Mouse (Mus musculus) limb, embryonic 10.5 days (tissue): Measurements from ENCODE around the gene Ank3. TPM values are rescaled to one million over a fixed set of nuclear protein-coding genes. Genes with fewer than 3 reads are reported as not detected.
A peak's percentile ranks its signal among the peaks of the same experiment; 100 is the strongest.

Experiments
- DNase-seq: peaks from one replicate; pipeline ENCODE4 v3.0.0-alpha.2; 2017; ENCODE audit warnings: low spot score
- H3K27ac ChIP-seq: fragments of 300-500 bp; sonication (generic); 2 replicates; pipeline ENCODE4 v1.5.1; 2016; ENCODE audit warnings: mild to moderate bottlenecking
- H3K27me3 ChIP-seq: fragments of 300-500 bp; sonication (generic); 2 replicates; pipeline ENCODE4 v1.6.1; 2016; ENCODE audit warnings: low read depth, mild to moderate bottlenecking; ENCODE audit not compliant: poor library complexity, severe bottlenecking
- H3K36me3 ChIP-seq: fragments of 300-500 bp; sonication (generic); 2 replicates; pipeline ENCODE4 v1.6.1; 2016; ENCODE audit warnings: mild to moderate bottlenecking, moderate library complexity
- H3K4me1 ChIP-seq: fragments of 300-500 bp; sonication (generic); 2 replicates; pipeline ENCODE4 v1.6.1; 2016
- H3K4me3 ChIP-seq: fragments of 300-500 bp; sonication (generic); 2 replicates; pipeline ENCODE4 v1.5.1; 2016; ENCODE audit warnings: mild to moderate bottlenecking, moderate library complexity
- H3K9me3 ChIP-seq: fragments of 300-500 bp; sonication (generic); replicated peaks from 2 replicates; pipeline ENCODE4 v1.6.1; 2016; ENCODE audit warnings: mild to moderate bottlenecking
- WGBS: fragments of 180-500 bp; shearing (Covaris S2); methylation state at CpG from one replicate; pipeline ENCODE4 v1.1.7; 2016; 5-methylcytosine and 5-hydroxymethylcytosine counted together
- polyA plus RNA-seq: library from polyadenylated mRNA; unstranded; fragments of >200 nt; fragmentation: Nextera tagmentation; extraction: Ambion mirVana; gene quantifications from 2 replicates; pipeline ENCODE4 v1.2.1, GENCODE M21; 2016

Gene Ank3
- polyA plus RNA-seq, 1 experiment from 2014 or later = 26.1 TPM

DNA sequence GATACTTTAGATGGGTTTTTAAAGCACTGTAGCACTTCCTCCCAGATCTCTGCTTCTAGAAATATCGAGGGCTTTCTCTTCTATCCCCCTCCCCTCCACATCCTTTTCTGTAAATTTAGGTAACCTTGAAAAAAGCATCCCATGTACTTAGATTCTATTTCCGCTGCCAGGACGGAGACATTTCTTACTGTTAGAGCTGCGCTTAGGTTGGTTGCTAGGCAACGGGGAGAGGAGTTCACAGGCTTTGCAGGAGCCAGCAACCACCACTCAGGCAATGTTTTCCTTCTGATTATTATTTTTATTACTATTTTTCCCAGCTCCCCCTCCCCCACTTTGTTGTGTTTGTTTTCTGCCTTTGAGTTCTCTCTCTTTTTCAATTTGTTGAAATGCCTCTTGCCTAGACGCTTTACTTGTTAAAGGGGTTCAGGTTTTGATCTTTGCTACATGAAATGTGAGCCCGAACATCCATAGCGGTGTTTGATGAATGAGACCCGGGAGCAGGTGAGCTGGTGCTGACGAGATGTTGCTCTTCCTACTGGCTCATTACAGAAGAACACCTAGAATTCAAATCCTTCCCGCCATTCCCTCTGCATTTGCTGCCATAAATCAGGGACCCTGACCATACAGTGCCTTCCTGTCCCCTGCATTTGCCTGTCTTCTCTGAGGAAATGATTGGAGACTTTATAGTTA is 101.7 kb downstream of the Ank3 start:
- Histone ChIP-seq H3K27me3 (no peaks in the 10 kb centered on the region), H3K27ac (no peak overlapping the region), H3K36me3 (no peaks in the 10 kb centered on the region), H3K9me3 (no peaks in the 10 kb centered on the region), H3K4me1 (peaks cover 11% of the 10 kb centered on the region), H3K4me3 (no peak overlapping the region)
- DNase-seq = no peak
- WGBS = 65% methylated on average over 11 of the region's 11 CpGs

DNA sequence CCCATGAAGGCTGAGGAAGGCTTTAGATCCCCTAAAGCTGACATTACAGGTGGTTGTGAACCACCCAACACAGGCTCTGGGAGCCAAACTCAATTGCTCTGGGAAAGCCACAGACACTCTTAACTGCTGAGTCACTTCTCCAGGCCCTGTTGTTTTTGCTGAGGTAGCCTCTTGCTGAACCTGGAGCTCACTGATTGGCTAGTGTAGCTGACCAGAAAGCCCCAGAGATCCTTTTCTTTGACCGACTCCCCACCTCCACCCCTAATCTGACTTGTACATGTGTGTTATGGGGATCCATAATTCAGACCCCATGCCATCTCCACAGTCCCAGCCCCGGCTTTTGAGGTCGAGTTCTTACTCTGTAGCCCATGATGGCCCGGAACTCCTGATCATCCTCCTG is 105.2 kb downstream of the Ank3 start:
- Histone ChIP-seq H3K36me3 (no peaks in the 10 kb centered on the region), H3K9me3 (no peaks in the 10 kb centered on the region), H3K4me1 (peaks cover 11% of the 10 kb centered on the region), H3K4me3 (no peak overlapping the region), H3K27ac (no peak overlapping the region), H3K27me3 (no peaks in the 10 kb centered on the region)
- no peak for DNase-seq
- 93% methylated on average over 4 of the region's 4 CpGs for WGBS

DNA sequence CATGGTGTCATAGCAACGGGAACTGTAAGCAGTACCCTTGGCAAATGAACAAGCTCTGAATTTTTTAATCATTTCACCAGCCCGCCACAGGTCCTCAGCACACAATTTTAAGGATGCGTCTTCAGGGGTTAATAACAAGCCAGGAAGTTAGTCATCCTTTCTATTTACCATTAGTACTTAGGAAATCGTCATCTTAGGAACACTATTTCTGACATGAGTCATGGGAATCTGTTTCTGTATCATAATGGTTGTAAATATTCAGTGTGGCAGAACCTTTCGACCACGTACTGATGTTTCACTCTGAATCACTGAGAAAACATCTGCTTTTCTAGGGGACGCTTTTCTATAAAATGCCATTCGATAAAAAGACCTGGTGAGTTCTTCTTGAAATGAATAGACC is 109.1 kb downstream of the Ank3 start:
- H3K27me3 ChIP-seq = no peaks in the 10 kb centered on the region
- 89% methylated on average over 8 of the region's 8 CpGs for WGBS
- no peaks in the 10 kb centered on the region for H3K9me3 ChIP-seq
- H3K36me3 ChIP-seq = no peaks in the 10 kb centered on the region
- H3K4me1 ChIP-seq = no peaks in the 10 kb centered on the region
- no peak overlapping the region for H3K4me3 ChIP-seq
- H3K27ac ChIP-seq = no peak overlapping the region
- DNase-seq = no peak

DNA sequence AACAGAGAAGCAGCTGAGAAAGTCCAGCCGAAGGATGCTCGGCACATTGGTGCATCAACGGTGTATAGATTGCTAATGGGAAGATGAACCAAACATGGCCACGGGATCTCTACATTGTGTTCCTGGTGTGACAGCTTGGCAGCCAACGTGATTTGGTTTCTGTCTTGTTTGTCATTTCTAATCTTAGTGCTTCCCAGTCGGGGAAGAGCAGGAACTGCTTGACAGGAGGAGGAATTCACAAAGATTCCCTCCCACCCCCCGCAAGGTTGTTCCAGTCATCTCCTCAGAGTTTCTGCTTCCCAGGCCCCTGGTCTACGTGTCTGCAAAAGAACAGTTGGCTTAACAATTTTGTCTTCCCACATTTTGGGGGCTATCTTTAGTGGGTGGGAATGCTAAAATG is 111.8 kb downstream of the Ank3 start:
- Histone ChIP-seq H3K4me3 (no peak overlapping the region), H3K9me3 (no peaks in the 10 kb centered on the region), H3K4me1 (no peaks in the 10 kb centered on the region), H3K27ac (no peak overlapping the region), H3K27me3 (no peaks in the 10 kb centered on the region), H3K36me3 (no peaks in the 10 kb centered on the region)
- WGBS = 85% methylated on average over 8 of the region's 8 CpGs
- DNase-seq = no peak

DNA sequence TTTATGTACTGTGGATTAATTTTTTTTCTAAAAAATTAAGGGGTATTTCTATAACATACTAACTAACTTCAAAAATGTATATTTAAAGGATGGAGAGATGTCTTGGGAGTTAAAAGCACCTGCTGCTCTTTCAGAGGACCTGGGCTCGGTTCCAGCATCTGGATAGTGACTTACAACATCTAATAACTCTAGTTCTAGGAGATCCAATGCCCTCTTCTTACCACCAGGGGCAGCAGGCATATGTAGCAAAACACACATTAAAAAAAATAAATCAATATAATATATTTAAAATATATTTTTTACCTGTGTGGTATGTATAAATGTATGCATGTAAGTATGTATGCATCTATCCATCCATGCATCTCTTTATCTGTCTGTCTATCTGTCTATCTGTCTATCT is 112.7 kb downstream of the Ank3 start:
- Histone ChIP-seq H3K4me1 (no peaks in the 10 kb centered on the region), H3K9me3 (no peaks in the 10 kb centered on the region), H3K27ac (no peak overlapping the region), H3K36me3 (no peaks in the 10 kb centered on the region), H3K4me3 (no peak overlapping the region), H3K27me3 (no peaks in the 10 kb centered on the region)
- no peak for DNase-seq
- WGBS = 83% methylated on average over 1 of the region's 1 CpGs

DNA sequence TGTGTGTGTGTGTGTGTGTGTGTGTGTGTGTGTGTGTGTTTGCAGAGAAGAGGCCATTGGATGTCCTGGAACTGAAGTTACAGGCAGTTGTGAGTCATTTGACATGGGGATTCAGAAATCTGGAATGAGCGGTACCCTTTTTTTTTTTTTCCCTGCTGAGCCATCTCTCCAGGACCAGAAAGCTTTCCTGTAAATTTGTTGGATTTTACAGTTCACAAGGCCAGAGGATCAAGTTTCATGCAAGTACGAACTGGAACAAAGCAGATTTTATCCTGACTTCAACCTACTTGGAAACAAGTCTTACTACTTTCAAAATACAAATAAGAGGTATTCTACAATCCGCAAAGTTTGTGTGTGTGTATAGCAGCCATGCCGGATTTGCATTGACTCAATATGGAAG is 123.4 kb downstream of the Ank3 start:
- no peak overlapping the region for H3K27ac ChIP-seq

DNA sequence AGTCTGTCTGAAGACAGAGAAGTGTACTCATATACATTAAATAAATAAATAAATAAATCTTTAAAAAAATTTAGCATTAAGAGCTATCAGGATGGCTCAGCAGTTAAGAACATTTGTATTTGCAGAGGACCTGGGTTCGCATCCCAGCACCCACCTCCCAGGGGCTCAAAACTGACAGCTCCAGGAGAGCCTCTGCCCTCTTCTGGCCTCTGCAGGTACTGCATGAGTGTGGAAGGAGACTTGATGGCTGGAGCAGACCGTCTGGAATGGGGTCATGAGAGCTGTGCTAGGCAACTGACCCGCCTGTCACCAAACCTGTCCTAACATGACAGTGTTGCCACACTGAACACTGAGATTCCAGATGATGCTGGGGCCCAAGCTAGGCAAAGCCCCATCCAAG is 124.6 kb downstream of the Ank3 start:
- WGBS = 72% methylated on average over 3 of the region's 3 CpGs

More for the DNA sequence above, 123.4 kb downstream of the Ank3 start:
- H3K27me3 ChIP-seq = no peaks in the 10 kb centered on the region
- no peak for DNase-seq
- H3K4me1 ChIP-seq = no peaks in the 10 kb centered on the region
- WGBS = 76% methylated on average over 4 of the region's 4 CpGs
- no peaks in the 10 kb centered on the region for H3K36me3 ChIP-seq
- H3K9me3 ChIP-seq = no peaks in the 10 kb centered on the region
- no peak overlapping the region for H3K4me3 ChIP-seq

DNA sequence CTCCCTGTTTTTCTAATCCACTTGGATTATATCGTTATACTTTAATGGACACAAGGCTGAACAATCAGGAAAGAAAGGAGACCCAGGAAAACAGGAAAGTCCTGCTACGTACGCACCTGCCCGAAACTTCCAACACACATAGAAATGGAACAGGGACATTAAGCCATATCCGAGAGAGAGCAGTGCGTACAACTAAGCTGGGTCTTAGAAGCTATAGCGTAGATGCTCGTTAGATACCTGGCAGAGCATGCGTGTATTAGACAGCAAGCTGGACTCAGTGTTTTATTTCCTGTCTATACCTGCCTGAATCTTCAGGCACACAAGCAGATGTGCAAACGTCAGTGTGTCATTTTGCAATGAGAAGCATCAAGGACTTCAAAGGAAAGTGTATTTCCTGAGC is 128.7 kb downstream of the Ank3 start:
- no peaks in the 10 kb centered on the region for H3K36me3 ChIP-seq
- no peaks in the 10 kb centered on the region for H3K27me3 ChIP-seq
- peaks cover 11% of the 10 kb centered on the region for H3K4me1 ChIP-seq
- no peak overlapping the region for H3K4me3 ChIP-seq
- no peak for DNase-seq
- no peak overlapping the region for H3K27ac ChIP-seq
- WGBS = 87% methylated on average over 10 of the region's 10 CpGs
- no peaks in the 10 kb centered on the region for H3K9me3 ChIP-seq

More for the DNA sequence above, 124.6 kb downstream of the Ank3 start:
- no peaks in the 10 kb centered on the region for H3K36me3 ChIP-seq
- no peak for DNase-seq
- H3K4me1 ChIP-seq = no peaks in the 10 kb centered on the region
- no peaks in the 10 kb centered on the region for H3K27me3 ChIP-seq
- H3K9me3 ChIP-seq = no peaks in the 10 kb centered on the region
- H3K27ac ChIP-seq = no peak overlapping the region
- H3K4me3 ChIP-seq = no peak overlapping the region

DNA sequence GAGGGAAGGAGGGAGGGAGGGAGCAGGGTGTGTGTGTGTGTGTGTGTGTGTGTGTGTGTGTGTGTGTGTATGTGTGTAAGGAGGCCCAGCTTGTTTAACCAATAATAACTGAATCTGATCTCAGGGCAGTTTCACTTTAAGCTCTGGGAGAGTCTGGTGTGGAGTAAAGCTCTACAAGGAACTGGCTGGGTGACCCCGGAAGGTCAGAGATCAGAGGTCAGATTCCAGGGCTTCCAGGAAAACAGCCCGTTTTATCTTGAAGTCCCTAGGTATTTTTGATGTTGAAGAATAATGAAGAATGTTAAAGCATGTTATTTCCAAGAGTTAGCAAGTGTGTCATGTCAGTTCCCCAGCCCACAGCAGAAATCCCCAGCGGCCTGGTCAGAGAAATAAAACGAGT is 130.2 kb downstream of the Ank3 start:
- Histone ChIP-seq H3K4me1 (peaks cover 26% of the 10 kb centered on the region), H3K36me3 (no peaks in the 10 kb centered on the region), H3K27ac (no peak overlapping the region), H3K4me3 (no peak overlapping the region), H3K27me3 (no peaks in the 10 kb centered on the region), H3K9me3 (no peaks in the 10 kb centered on the region)
- no peak for DNase-seq
- 62% methylated on average over 4 of the region's 4 CpGs for WGBS

DNA sequence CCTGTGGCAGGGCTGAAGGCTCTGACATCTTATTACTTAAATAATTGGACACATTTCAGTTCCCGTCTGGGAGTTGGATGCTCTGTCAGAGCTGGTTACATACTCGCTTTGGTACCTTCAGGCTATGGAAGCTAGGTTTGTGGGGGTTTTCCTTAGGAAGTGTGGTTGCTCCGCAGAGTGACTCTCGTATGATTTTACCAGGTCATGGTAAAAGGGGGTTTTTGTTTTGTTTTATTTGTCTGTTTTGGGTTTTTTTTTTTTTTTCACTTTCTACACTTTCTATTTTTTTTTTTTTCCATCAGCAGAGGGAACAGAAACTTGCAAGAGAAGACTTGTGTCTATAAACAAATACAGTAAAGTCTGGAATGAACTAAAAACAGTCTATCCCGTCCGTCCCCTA is 131.8 kb downstream of the Ank3 start:
- peaks cover 41% of the 10 kb centered on the region for H3K4me1 ChIP-seq
- 87% methylated on average over 6 of the region's 6 CpGs for WGBS
- no peak overlapping the region for H3K4me3 ChIP-seq
- no peaks in the 10 kb centered on the region for H3K27me3 ChIP-seq
- H3K27ac ChIP-seq = no peak overlapping the region
- no peaks in the 10 kb centered on the region for H3K36me3 ChIP-seq
- H3K9me3 ChIP-seq = no peaks in the 10 kb centered on the region
- DNase-seq = no peak

DNA sequence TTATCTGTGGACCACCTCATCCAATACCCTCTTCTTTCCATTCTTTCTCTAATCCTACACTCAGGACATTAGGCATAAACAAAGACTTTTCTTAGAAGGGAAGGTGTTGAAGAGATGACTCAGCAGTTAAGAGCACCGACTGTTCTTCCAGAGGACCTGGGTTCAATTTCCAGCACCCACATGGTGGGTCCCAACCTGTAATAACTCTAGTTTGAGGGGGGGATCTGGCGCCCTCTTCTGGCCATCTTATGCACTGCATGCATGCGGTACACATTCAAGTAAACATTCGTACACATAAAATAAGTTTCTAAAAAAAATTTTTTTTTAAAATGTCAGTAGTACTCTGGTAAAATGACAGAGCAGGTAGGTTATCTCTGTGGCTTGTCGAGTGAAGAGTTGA is 133.0 kb downstream of the Ank3 start:
- WGBS = 80% methylated on average over 5 of the region's 5 CpGs
- no peak overlapping the region for H3K4me3 ChIP-seq
- no peaks in the 10 kb centered on the region for H3K36me3 ChIP-seq
- no peak overlapping the region for H3K27ac ChIP-seq
- H3K27me3 ChIP-seq = no peaks in the 10 kb centered on the region
- H3K4me1 ChIP-seq = peaks cover 51% of the 10 kb centered on the region
- no peak for DNase-seq
- no peaks in the 10 kb centered on the region for H3K9me3 ChIP-seq

DNA sequence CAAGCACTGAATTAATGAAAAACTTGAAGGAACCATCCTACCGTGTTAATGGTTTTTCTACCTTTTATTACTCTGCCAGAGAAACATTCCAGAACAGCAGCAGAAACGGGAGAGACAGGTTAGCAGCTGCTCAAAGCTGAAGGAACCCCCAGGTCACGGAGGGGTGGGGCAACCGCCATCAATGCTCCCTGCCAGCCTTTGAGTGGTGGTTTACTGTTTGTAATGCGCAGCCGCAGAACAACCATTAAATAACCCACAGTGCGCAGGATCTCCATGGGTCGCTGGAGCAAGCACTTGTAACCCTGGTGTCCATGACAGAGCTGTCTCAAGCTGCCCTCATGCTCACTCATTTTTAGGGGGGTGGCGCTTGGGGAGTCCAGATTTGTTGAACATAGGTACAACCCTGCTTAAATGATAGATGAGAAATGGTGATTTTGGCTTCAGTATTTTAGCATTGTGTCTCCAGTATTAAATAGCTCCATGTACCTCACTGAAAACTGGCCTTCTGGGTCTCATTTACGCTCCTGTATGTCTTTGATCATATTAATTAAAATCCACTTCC is 133.7 kb downstream of the Ank3 start:
- Histone ChIP-seq H3K27me3 (no peaks in the 10 kb centered on the region), H3K27ac (peak overlapping the region; percentile 42; the same call in 1 of the 2 replicates), H3K36me3 (no peaks in the 10 kb centered on the region), H3K4me3 (no peak overlapping the region), H3K9me3 (no peaks in the 10 kb centered on the region), H3K4me1 (peaks cover 51% of the 10 kb centered on the region)
- WGBS = 57% methylated on average over 10 of the region's 10 CpGs
- DNase-seq = peak; percentile 44

DNA sequence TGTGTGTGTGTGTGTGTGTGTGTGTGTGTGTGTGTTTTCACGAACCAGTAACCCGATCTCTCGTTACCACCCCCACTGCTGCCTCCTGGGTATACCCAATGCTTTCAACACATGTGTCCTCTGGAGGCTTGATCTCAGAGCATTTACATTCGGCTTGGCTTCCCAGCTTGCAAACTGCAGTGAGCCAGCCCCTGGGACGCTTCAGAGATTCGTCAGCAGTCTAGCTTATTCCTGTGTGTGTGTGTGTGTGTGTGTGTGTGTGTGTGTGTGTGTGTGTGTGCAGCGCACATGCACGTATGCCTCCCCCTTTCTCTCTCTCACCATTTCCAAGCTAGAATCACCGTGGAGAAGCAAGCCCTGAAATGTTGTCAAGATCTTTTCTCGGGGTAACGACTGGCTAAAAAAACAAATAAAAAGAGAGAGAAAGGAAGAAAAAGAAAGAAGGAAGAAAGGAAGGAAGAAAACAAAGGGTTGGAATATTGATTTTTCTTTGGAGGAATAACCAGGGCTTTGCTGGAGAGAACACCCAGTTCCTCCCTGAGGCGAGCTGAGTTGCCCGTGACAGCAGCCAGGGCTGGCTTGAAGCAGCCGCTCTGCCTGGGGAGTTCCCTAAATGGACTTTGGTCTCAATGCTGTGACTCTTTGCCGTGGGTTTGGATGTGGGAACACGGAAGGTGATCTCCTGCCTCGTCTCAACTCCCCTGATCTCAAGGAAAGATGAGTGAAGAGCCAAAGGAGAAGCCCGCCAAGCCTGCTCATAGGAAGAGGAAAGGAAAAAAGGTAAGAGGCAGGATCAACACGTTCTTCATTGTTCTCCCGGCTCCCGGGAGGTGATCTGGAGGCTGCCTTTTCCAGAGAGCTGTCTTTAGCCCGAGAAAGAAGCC is 135.2 kb downstream of the Ank3 start:
- Histone ChIP-seq H3K9me3 (no peaks in the 10 kb centered on the region), H3K4me1 (peaks cover 46% of the 10 kb centered on the region), H3K27ac (peak overlapping the region; percentile 88), H3K27me3 (no peaks in the 10 kb centered on the region), H3K36me3 (peaks cover 2% of the 10 kb centered on the region; the same call in 1 of the 2 replicates), H3K4me3 (peak overlapping the region; percentile 61)
- peak; percentile 73 for DNase-seq
- 8% methylated on average over 22 of the region's 22 CpGs for WGBS
